In the genomic region with DNA sequence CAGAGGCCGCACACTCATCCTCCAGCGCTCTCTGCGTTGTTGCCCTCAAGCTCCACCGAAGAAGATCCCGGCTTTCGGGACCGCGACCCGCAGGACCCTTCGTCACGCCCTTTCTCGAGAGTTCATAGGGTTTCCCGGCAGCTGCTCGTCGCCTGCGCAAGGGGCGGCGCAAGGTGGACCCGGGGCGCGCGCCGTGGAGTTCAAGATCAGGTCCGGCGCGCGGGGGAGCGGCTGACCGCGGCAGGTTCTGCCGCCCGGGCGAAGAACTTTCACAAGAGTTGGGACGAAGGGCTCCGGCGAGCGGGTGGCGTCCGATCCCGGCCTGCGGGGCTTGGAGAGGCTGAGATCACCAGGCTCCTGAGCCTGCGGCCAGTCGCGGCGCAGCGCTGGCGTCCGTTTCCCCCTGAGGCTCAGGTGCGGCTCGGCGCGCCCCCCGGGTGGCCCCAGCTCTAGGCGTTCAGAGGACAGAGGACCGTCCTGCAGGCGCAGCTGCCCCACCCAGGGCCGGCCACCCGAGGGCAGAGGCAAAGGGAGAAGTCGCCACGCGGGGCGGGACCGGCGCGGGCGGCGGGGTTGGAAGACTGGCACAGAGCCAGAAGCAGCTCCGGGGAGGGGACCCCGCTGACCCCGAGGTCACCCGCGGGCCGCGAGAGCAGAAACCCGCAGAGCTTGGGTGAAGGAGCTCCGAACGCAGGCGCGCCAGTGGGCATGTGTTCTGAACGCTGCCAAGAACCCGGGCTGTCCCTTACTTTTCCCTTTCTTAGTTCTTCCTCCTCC, we compare ENCODE assay signal across 8 mouse cellular contexts. TPM values are rescaled to one million over a fixed set of nuclear protein-coding genes. Genes with fewer than 3 reads are reported as not detected.
A peak's percentile ranks its signal among the peaks of the same experiment; 100 is the strongest.
DNase-seq lines count a peak whose midpoint lies in the region; ATAC-seq and TF ChIP-seq lines count a peak whose summit lies in the region.

A gene (minus strand): TSS at position 719 of the 777 bp plus-strand sequence.

- H3K4me3 ChIP-seq in ES-Bruce4 (ENCODE audit: low read depth, low read length): peak within 1 kb of the TSS; percentile 55
- peak within 1 kb of the TSS; percentile 68 for H3K4me3 ChIP-seq in forebrain, embryonic 14.5 days (ENCODE audit: low read depth, low read length)
- peak within 1 kb of the TSS; percentile 78 for H3K4me3 ChIP-seq in limb, embryonic 10.5 days

- TF ChIP-seq EP300 in ES-Bruce4 (IDR thresholded peaks at IDR 0.05; ENCODE audit: insufficient read depth, low read depth, low read length): no peak

- peak; percentile 78 for ATAC-seq in forebrain, embryonic 14.5 days
- ATAC-seq in megakaryocyte-erythroid progenitor cell, adult 5-6 weeks (replicated peaks; ENCODE audit: low FRiP score, low TSS enrichment, poor library complexity, severe bottlenecking): 0 out of 2 replicates have a peak, but pooled peaks have one; percentile 37

- no peaks in the 10 kb centered on the region for H3K4me1 ChIP-seq in ES-Bruce4 (ENCODE audit: control insufficient read depth, insufficient read depth, low read length)
- peaks cover 2% of the 10 kb centered on the region; the same call in 1 of the 2 replicates for H3K4me1 ChIP-seq in forebrain, embryonic 14.5 days (ENCODE audit: control insufficient read depth, insufficient read depth, low read length)
- peaks cover 10% of the 10 kb centered on the region for H3K4me1 ChIP-seq in limb, embryonic 10.5 days

- H3K9me3 ChIP-seq in ES-Bruce4 (replicated peaks; ENCODE audit: control insufficient read depth, insufficient read depth, low read length, poor library complexity, severe bottlenecking): no peaks in the 10 kb centered on the region
- no peaks in the 10 kb centered on the region for H3K9me3 ChIP-seq in forebrain, embryonic 14.5 days (replicated peaks; ENCODE audit: control insufficient read depth, low read length)
- H3K9me3 ChIP-seq in limb, embryonic 10.5 days (replicated peaks): no peaks in the 10 kb centered on the region

- no peak for TF ChIP-seq CTCF in ES-Bruce4 (IDR thresholded peaks at IDR 0.05; ENCODE audit: low read depth, low read length)

- WGBS in forebrain, embryonic 14.5 days: under 1% methylated on average over 81 of the region's 81 CpGs
- WGBS in limb, embryonic 10.5 days: under 1% methylated on average over 80 of the region's 81 CpGs

- TF ChIP-seq POLR2A in ES-Bruce4 (IDR thresholded peaks at IDR 0.05; ENCODE audit: insufficient read depth, low read length): no peak

- no peaks in the 10 kb centered on the region; the same call in none of the 2 replicates for H3K27me3 ChIP-seq in ES-Bruce4 (ENCODE audit: control insufficient read depth, insufficient read depth, low read length, poor library complexity, severe bottlenecking)
- H3K27me3 ChIP-seq in forebrain, embryonic 14.5 days (replicated peaks; ENCODE audit: control insufficient read depth, insufficient read depth, low read length): peaks cover 13% of the 10 kb centered on the region
- H3K27me3 ChIP-seq in limb, embryonic 10.5 days (ENCODE audit: low read depth, poor library complexity, severe bottlenecking): peaks cover 52% of the 10 kb centered on the region

- no peaks in the 10 kb centered on the region for H3K36me3 ChIP-seq in ES-Bruce4 (ENCODE audit: control insufficient read depth, insufficient read depth, low read length, poor library complexity, severe bottlenecking)
- H3K36me3 ChIP-seq in forebrain, embryonic 14.5 days (ENCODE audit: control insufficient read depth, insufficient read depth, low read length): no peaks in the 10 kb centered on the region
- H3K36me3 ChIP-seq in limb, embryonic 10.5 days: no peaks in the 10 kb centered on the region

- H3K27ac ChIP-seq in ES-Bruce4 (ENCODE audit: insufficient read depth, low read length): no peak within 1 kb of the TSS
- no peak within 1 kb of the TSS for H3K27ac ChIP-seq in forebrain, embryonic 14.5 days (ENCODE audit: low read depth, low read length)
- peak within 1 kb of the TSS; percentile 78 for H3K27ac ChIP-seq in limb, embryonic 10.5 days

- peak within 1 kb of the TSS; percentile 100 for H3K4me2 ChIP-seq in forebrain, embryonic 14.5 days (ENCODE audit: low read length)

- DNase-seq in adrenal gland, postnatal 25 days: peak; percentile 38
- peak; percentile 22 for DNase-seq in forebrain, embryonic 14.5 days (ENCODE audit: low spot score)
- DNase-seq in heart, postnatal 4 days: peak; percentile 60
- DNase-seq in limb, embryonic 10.5 days (ENCODE audit: low spot score): peak; percentile 64
- peak; percentile 7 to 12 for DNase-seq in spleen, postnatal 14 days (ENCODE audit: low spot score in 2 of 2)
- no peak for DNase-seq in adipocyte (ENCODE audit: low spot score)

- H3K9ac ChIP-seq in ES-Bruce4 (ENCODE audit: low read depth, poor library complexity, severe bottlenecking): peak within 1 kb of the TSS; percentile 43
- H3K9ac ChIP-seq in forebrain, embryonic 14.5 days (ENCODE audit: low read length): peak within 1 kb of the TSS; percentile 67

RNA-seq across cellular contexts. Expression of the gene that starts here (rescaled TPM):
- polyA plus RNA-seq in ES-Bruce4 (2011; ENCODE audit: insufficient read depth, insufficient read length, low read depth, missing spikeins): 1.4 and 1.8 TPM in 2 replicates
- 0.81 and 1.3 TPM in 2 replicates for total RNA-seq in adrenal gland, postnatal 25 days (2021)
- 0.48 and 1.1 TPM in 2 replicates for polyA plus RNA-seq in forebrain, embryonic 14.5 days (2014; fragmentation: Nextera tagmentation; extraction: Ambion mirVana)
- total RNA-seq in heart, postnatal 4 days (2021): 10 to 100 TPM in 1 of 2 experiments, 1 to 10 TPM in 1; 7.4 to 10.7 TPM
- polyA plus RNA-seq in limb, embryonic 10.5 days (2016; fragmentation: Nextera tagmentation; extraction: Ambion mirVana): 0.45 and 0.48 TPM in 2 replicates
- total RNA-seq in megakaryocyte-erythroid progenitor cell, adult 5-6 weeks (2014; fragmentation: Nextera tagmentation): not detected in 2 replicates
- not detected in 2 replicates for total RNA-seq in megakaryocyte-erythroid progenitor cell, adult 5-6 weeks (2017)

Comparison
In these comparisons a context has a peak if more than half of its experiments do, and no peak if none do; other contexts are left out.
1. Peak in DNase-seq, H3K4me3 ChIP-seq and H3K27ac ChIP-seq in limb, embryonic 10.5 days; RNA of the gene not detected or under 1 TPM.
2. Peak in ATAC-seq in megakaryocyte-erythroid progenitor cell, adult 5-6 weeks; RNA of the gene not detected or under 1 TPM.